Mouse (Mus musculus) liver, postnatal 0 days (tissue): ENCODE measurements around the gene Pax6.

Source experiments
- CTCF ChIP-seq: sonication (generic); IDR thresholded peaks from 2 replicates; pipeline ENCODE4 v1.5.1; 2016; ENCODE audit warnings: antibody characterized with exemption, low read depth
- EP300 ChIP-seq: IDR thresholded peaks from 2 replicates; pipeline ENCODE4 v1.6.1; 2016; ENCODE audit warnings: antibody characterized with exemption, low read depth, mild to moderate bottlenecking

DNA sequence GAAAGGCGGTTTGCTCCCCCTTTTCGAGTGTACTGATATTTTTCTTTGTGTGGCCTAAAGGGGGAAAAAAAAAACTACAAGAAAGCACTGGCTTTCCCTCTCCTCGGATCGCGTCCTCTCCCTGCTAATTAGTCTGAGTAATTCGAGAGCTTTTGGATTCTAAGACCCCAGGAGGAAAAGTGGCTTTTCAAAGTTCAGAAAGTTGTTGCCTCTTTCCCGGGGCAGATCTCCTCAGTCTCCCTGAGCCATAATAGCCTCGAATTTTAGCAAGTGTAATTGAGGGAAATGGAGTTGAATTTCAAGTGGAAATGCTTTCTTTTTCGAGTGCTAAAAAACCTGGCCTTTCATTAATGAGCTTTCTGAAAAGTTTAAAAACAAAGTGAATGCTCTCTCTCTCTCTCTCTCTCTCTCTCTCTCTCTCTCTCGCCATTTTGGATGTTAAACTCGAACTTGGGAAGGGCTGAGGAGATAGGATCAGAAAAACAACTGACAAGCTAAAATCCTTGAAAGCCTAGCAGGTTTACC, 8.3 kb downstream of the Pax6 start:
- TF ChIP-seq EP300 (no peak), CTCF (no peak)
